Mouse (Mus musculus) MEL (cell line): ENCODE measurements around the gene Pycr2.

Experiments
- CTCF ChIP-seq, 3 experiments: IDR thresholded peaks in 2 of 3; conservative IDR thresholded peaks in 1 of 3; 2 replicates each; pipeline ENCODE4 v1.5.1; 2011 to 2012; ENCODE audit warnings: low read length in 3 of 3, low read depth in 2 of 3, mild to moderate bottlenecking in 2 of 3, improper control_type of control experiment in 1 of 3, inconsistent platforms in 1 of 3, mixed read lengths in 1 of 3, moderate library complexity in 1 of 3; ENCODE audit not compliant: control insufficient read depth in 1 of 3, insufficient read depth in 1 of 3, poor library complexity in 1 of 3, severe bottlenecking in 1 of 3
- EP300 ChIP-seq, 2 experiments: IDR thresholded peaks; 2 replicates each; pipeline ENCODE4 v1.6.1; 2011; ENCODE audit warnings: improper control_type of control experiment in 2 of 2, low read length in 2 of 2, low read depth in 1 of 2, mild to moderate bottlenecking in 1 of 2
- POLR2A ChIP-seq, 2 experiments: IDR thresholded peaks; 2 replicates each; pipeline ENCODE4 v1.6.1; 2011 to 2012; ENCODE audit warnings: low read length in 2 of 2, mild to moderate bottlenecking in 2 of 2, control low read depth in 1 of 2, improper control_type of control experiment in 1 of 2, low read depth in 1 of 2, moderate library complexity in 1 of 2; ENCODE audit not compliant: control insufficient read depth in 1 of 2, insufficient read depth in 1 of 2, poor library complexity in 1 of 2
- POLR2AphosphoS2 ChIP-seq: IDR thresholded peaks from 2 replicates; pipeline ENCODE4 v1.6.1; 2011; ENCODE audit warnings: low read length, improper control_type of control experiment
- TBP ChIP-seq: IDR thresholded peaks from 2 replicates; pipeline ENCODE4 v1.8.0; 2011; ENCODE audit warnings: low read depth, low read length, improper control_type of control experiment
- TCF12 ChIP-seq: IDR thresholded peaks from 2 replicates; pipeline ENCODE4 v1.6.1; 2014; ENCODE audit warnings: low read depth, mild to moderate bottlenecking, inconsistent platforms, low read length, improper control_type of control experiment, moderate library complexity

DNA sequence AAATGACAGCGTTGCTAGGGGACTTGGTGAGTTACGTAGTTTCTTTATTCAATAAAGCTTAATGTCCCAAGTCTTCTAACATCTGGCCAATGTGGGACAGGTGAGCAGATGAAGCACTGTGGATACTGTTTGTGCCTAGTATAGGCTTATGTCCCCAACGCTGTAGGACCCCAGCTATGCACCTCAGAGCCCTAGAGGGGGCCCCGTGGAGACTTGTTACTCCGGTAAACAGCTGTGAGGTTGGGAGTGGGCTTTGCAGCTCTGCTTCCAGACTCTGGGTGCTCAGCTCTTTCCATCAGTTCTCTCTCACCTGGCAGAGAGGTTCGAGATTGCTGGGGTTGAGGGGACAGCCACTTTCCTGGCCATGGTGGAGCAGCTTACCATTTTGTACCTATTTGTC, 1.2 kb downstream of the Pycr2 start:
- TF ChIP-seq TCF12, result no peak
- TF ChIP-seq TBP, result no peak
- peak in 1 of 3 experiments; percentile 2; a peak in 1 of 6 replicates for TF ChIP-seq CTCF (IDR thresholded peaks at IDR 0.05 in 2 of 3, conservative IDR thresholded peaks at IDR 0.05 in 1 of 3; ENCODE audit: control insufficient read depth in 1 of 3, insufficient read depth in 1 of 3, low read depth in 2 of 3, low read length in 3 of 3, poor library complexity in 1 of 3, severe bottlenecking in 1 of 3)
- no peak for TF ChIP-seq EP300 (IDR thresholded peaks at IDR 0.05; ENCODE audit: low read depth in 1 of 2, low read length in 2 of 2)
- TF ChIP-seq POLR2AphosphoS2, result no peak
- TF ChIP-seq POLR2A (IDR thresholded peaks at IDR 0.05; ENCODE audit: control insufficient read depth in 1 of 2, insufficient read depth in 1 of 2, low read depth in 1 of 2, low read length in 2 of 2, poor library complexity in 1 of 2), result no peak
